12 mouse cellular contexts compared by ENCODE assay signal in the genomic region with DNA sequence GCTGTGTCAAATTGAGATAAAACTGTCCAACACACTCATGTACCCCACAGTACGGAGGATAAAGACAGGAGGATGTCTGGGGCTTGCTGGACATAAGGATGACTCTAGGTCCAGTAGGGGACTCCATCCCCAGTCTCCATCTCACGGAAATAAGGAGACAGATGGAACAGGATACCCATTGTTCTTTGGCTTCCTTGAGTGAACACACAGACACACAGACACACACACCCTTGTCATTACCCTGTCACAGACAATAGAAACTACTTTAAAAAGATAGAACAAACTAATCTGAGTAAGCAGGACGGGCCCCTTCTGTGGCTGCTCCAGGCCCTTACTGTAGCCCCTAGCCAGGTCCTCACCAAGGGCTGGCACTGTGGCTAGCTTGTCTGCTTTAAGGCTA. TPM values are rescaled to one million over a fixed set of nuclear protein-coding genes. Genes with fewer than 3 reads are reported as not detected.
A peak's percentile ranks its signal among the peaks of the same experiment; 100 is the strongest.
DNase-seq lines count a peak whose midpoint lies in the region; ATAC-seq and TF ChIP-seq lines count a peak whose summit lies in the region.
"Had no signal": no experiment of that assay in that cellular context is flagged by ENCODE, and none has a peak within 500 bp of the region (broad histone marks: within the 10 kb centered on the region; RNA-seq: fewer than 3 reads in every experiment).

No protein-coding gene starts in this region.

- H3K9ac ChIP-seq in heart, postnatal 0 days (replicated peaks; ENCODE audit: low read depth, low read length) = no peak overlapping the region
- H3K9ac ChIP-seq in neural tube, embryonic 15.5 days (replicated peaks) = no peak overlapping the region
- no peak overlapping the region for H3K9ac ChIP-seq in stomach, postnatal 0 days (ENCODE audit: low read length)
- H3K9ac ChIP-seq: lung, embryonic 15.5 days; midbrain, embryonic 12.5 days had no signal

- no peak overlapping the region for H3K4me3 ChIP-seq in heart, postnatal 0 days (ENCODE audit: low read depth, low read length)
- no peak overlapping the region for H3K4me3 ChIP-seq in neural tube, embryonic 15.5 days (replicated peaks)
- no peak overlapping the region for H3K4me3 ChIP-seq in stomach, postnatal 0 days (ENCODE audit: low read depth, low read length)
- H3K4me3 ChIP-seq: embryonic facial prominence, embryonic 10.5 days; lung, embryonic 15.5 days; midbrain, embryonic 12.5 days had no signal

- no peak for TF ChIP-seq EP300 in heart, postnatal 0 days (IDR thresholded peaks at IDR 0.05; ENCODE audit: low read depth)
- TF ChIP-seq EP300 in stomach, postnatal 0 days (optimal IDR thresholded peaks at IDR 0.05) = no peak

- peaks cover 94% of the 10 kb centered on the region for H3K36me3 ChIP-seq in heart, postnatal 0 days (replicated peaks; ENCODE audit: control insufficient read depth, insufficient read depth, low read length)
- peaks cover 94% of the 10 kb centered on the region for H3K36me3 ChIP-seq in neural tube, embryonic 15.5 days
- peaks cover 49% of the 10 kb centered on the region for H3K36me3 ChIP-seq in stomach, postnatal 0 days (ENCODE audit: control insufficient read depth, insufficient read depth, low read length)

- no peak for ATAC-seq in heart, postnatal 0 days (ENCODE audit: insufficient read depth, low read depth)
- no peak for ATAC-seq in neural tube, embryonic 15.5 days (ENCODE audit: low FRiP score)
- no peak for ATAC-seq in stomach, postnatal 0 days (ENCODE audit: low FRiP score, low TSS enrichment)
- ATAC-seq: inflammation-experienced regulatory T-cells, adult 6 months had no signal

- DNase-seq in heart, postnatal 0 days (ENCODE audit: low spot score) = no peak
- DNase-seq in heart, adult 8-10 months (ENCODE audit: low spot score) = no peak
- peak; percentile 21 for DNase-seq in kidney, postnatal 14 days
- DNase-seq in kidney, postnatal 36 days = no peak
- DNase-seq in neural tube, embryonic 10.5 days (ENCODE audit: extremely low spot score, low spot score) = peak; percentile 8
- peak; percentile 2 for DNase-seq in stomach, postnatal 0 days (ENCODE audit: low spot score)
- DNase-seq: adrenal gland, postnatal 25 days had no signal

- no peak overlapping the region for H3K4me2 ChIP-seq in heart, postnatal 0 days (ENCODE audit: low read depth, low read length)
- H3K4me2 ChIP-seq in neural tube, embryonic 15.5 days = no peak overlapping the region
- no peak overlapping the region for H3K4me2 ChIP-seq in stomach, postnatal 0 days (replicated peaks; ENCODE audit: low read depth)
- H3K4me2 ChIP-seq: lung, embryonic 15.5 days; midbrain, embryonic 12.5 days had no signal

- peak overlapping the region; percentile 38; the same call in 1 of the 2 replicates for H3K27ac ChIP-seq in heart, postnatal 0 days (ENCODE audit: low read depth)
- H3K27ac ChIP-seq in neural tube, embryonic 15.5 days (replicated peaks) = no peak overlapping the region
- no peak overlapping the region for H3K27ac ChIP-seq in stomach, postnatal 0 days (replicated peaks)
- H3K27ac ChIP-seq: embryonic facial prominence, embryonic 10.5 days; lung, embryonic 15.5 days; midbrain, embryonic 12.5 days had no signal

- no peak for TF ChIP-seq CTCF in heart, postnatal 0 days (IDR thresholded peaks at IDR 0.05; ENCODE audit: low read depth)
- TF ChIP-seq CTCF in stomach, postnatal 0 days (IDR thresholded peaks at IDR 0.05; ENCODE audit: low read depth) = no peak

- no peaks in the 10 kb centered on the region for H3K9me3 ChIP-seq in heart, postnatal 0 days (replicated peaks; ENCODE audit: control insufficient read depth, low read length)
- H3K9me3 ChIP-seq in neural tube, embryonic 15.5 days (replicated peaks) = no peaks in the 10 kb centered on the region
- H3K9me3 ChIP-seq in stomach, postnatal 0 days (ENCODE audit: control insufficient read depth, low read length) = no peaks in the 10 kb centered on the region
- H3K9me3 ChIP-seq: embryonic facial prominence, embryonic 10.5 days; lung, embryonic 15.5 days; midbrain, embryonic 12.5 days had no signal

- 65% methylated on average over 3 of the region's 3 CpGs for WGBS in heart, postnatal 0 days
- 83% methylated on average over 3 of the region's 3 CpGs for WGBS in neural tube, embryonic 15.5 days
- 78% methylated on average over 3 of the region's 3 CpGs for WGBS in stomach, postnatal 0 days

- H3K4me1 ChIP-seq in heart, postnatal 0 days (ENCODE audit: control insufficient read depth, insufficient read depth) = no peaks in the 10 kb centered on the region
- no peaks in the 10 kb centered on the region for H3K4me1 ChIP-seq in neural tube, embryonic 15.5 days
- no peaks in the 10 kb centered on the region for H3K4me1 ChIP-seq in stomach, postnatal 0 days (replicated peaks; ENCODE audit: control insufficient read depth, insufficient read depth)
- H3K4me1 ChIP-seq: embryonic facial prominence, embryonic 10.5 days; lung, embryonic 15.5 days; midbrain, embryonic 12.5 days had no signal

- no peaks in the 10 kb centered on the region for H3K27me3 ChIP-seq in heart, postnatal 0 days (ENCODE audit: control insufficient read depth, insufficient read depth, low read length)
- H3K27me3 ChIP-seq in neural tube, embryonic 15.5 days (replicated peaks) = no peaks in the 10 kb centered on the region
- no peaks in the 10 kb centered on the region for H3K27me3 ChIP-seq in stomach, postnatal 0 days (ENCODE audit: control insufficient read depth, insufficient read depth, low read length)
- H3K27me3 ChIP-seq: lung, embryonic 15.5 days; midbrain, embryonic 12.5 days had no signal

RNA-seq across cellular contexts. Expression of gene F2rl3, which starts 9.4 kb away (rescaled TPM):
- 0.46 and 1.1 TPM in 2 replicates for total RNA-seq in heart, postnatal 0 days (2014; rRNA removed; ENCODE audit: low replicate concordance)
- 1.5 and 1.8 TPM in 2 replicates for polyA plus RNA-seq in heart, postnatal 0 days (2015; fragmentation: Nextera tagmentation; extraction: Ambion mirVana)
- 1 to 10 TPM in 1 of 4 experiments, under 1 TPM in 3; 0.63 to 1.7 (median 0.76) TPM for total RNA-seq in heart, adult 8-10 months (2022)
- 0.26 and 0.93 TPM in 2 replicates for polyA plus RNA-seq in neural tube, embryonic 15.5 days (2015; fragmentation: Nextera tagmentation; extraction: Ambion mirVana)
- 1.4 and 1.6 TPM in 2 replicates for polyA plus RNA-seq in stomach, postnatal 0 days (2015; fragmentation: Nextera tagmentation; extraction: Ambion mirVana)

RNA-seq across cellular contexts. Expression of gene Sin3b, which starts 29.2 kb away (rescaled TPM):
- 195 and 231 TPM in 2 replicates for total RNA-seq in heart, postnatal 0 days (2014; rRNA removed; ENCODE audit: low replicate concordance)
- 190 and 203 TPM in 2 replicates for polyA plus RNA-seq in heart, postnatal 0 days (2015; fragmentation: Nextera tagmentation; extraction: Ambion mirVana)
- total RNA-seq in heart, adult 8-10 months (2022) = 10 to 100 TPM; 71.4 to 77.8 (median 74.3) TPM
- 152 and 163 TPM in 2 replicates for polyA plus RNA-seq in neural tube, embryonic 15.5 days (2015; fragmentation: Nextera tagmentation; extraction: Ambion mirVana)
- polyA plus RNA-seq in stomach, postnatal 0 days (2015; fragmentation: Nextera tagmentation; extraction: Ambion mirVana) = 188 and 197 TPM in 2 replicates

Comparison
In these comparisons a context has a peak if more than half of its experiments do, and no peak if none do; other contexts are left out.
1. DNase-seq: peak in kidney, postnatal 14 days (single experiment), neural tube, embryonic 10.5 days (single experiment) and stomach, postnatal 0 days (single experiment); none in heart, postnatal 0 days (single experiment), heart, adult 8-10 months (single experiment) and kidney, postnatal 36 days (0 of 2).